Mouse (Mus musculus) G1E (cell line): ENCODE measurements at regions not wholly inside any gene's neighbourhood (a gene's known extent, or its start where the extent isn't known, plus 50 kb on each side); places are given as distances from the start of the nearest gene placed in this dataset.

ENCODE experiments used
- CTCF ChIP-seq: IDR thresholded peaks from 2 replicates; pipeline ENCODE4 v1.5.1; 2012; ENCODE audit warnings: low read depth, low read length, inconsistent platforms, mixed read lengths
- GATA1 ChIP-seq: IDR thresholded peaks from 2 replicates; pipeline ENCODE4 v1.6.1; 2012; ENCODE audit warnings: borderline replicate concordance, low read length, inconsistent platforms, mixed read lengths
- POLR2AphosphoS5 ChIP-seq: IDR thresholded peaks from 2 replicates; pipeline ENCODE4 v1.6.1; 2012; ENCODE audit warnings: low read depth, low read length, inconsistent platforms; ENCODE audit not compliant: insufficient replicate concordance
- TAL1 ChIP-seq: conservative IDR thresholded peaks from 2 replicates; pipeline ENCODE4 v1.6.1; 2012; ENCODE audit warnings: low read depth, low read length, inconsistent platforms, mixed read lengths

GRCm38 (mm10) chr6:94759649-94760048 lies 59.7 kb upstream of the Lrig1 start:
- TF ChIP-seq GATA1 (no peak), CTCF (no peak), TAL1 (no peak), POLR2AphosphoS5 (no peak)
